In genomic region chr3:131106451-131107291, GRCm38 (mm10) we compare ENCODE assay signal across 8 mouse cellular contexts. TPM values are rescaled to one million over a fixed set of nuclear protein-coding genes. Genes with fewer than 3 reads are reported as not detected.
DNase-seq lines count a peak whose midpoint lies in the region; ATAC-seq lines count a peak whose summit lies in the region.

No protein-coding gene starts in this region.

- H3K9ac ChIP-seq in embryonic facial prominence, embryonic 12.5 days, result peak overlapping the region; percentile 56
- H3K9ac ChIP-seq in hindbrain, embryonic 16.5 days (ENCODE audit: low read depth, low read length), result no peak overlapping the region
- H3K9ac ChIP-seq in neural tube, embryonic 11.5 days (ENCODE audit: low read length), result peak overlapping the region; percentile 23

- H3K27ac ChIP-seq in embryonic facial prominence, embryonic 12.5 days, result peak overlapping the region; percentile 80
- peak overlapping the region; percentile 52 for H3K27ac ChIP-seq in hindbrain, embryonic 16.5 days (ENCODE audit: low read depth, low read length)
- no peak overlapping the region for H3K27ac ChIP-seq in neural tube, embryonic 11.5 days (ENCODE audit: low read depth, low read length)

- intact Hi-C loops in gastrocnemius, postnatal 36 days (cut with DNase I), result no loop called here

- WGBS in embryonic facial prominence, embryonic 12.5 days, result under 1% methylated on average over 42 of the region's 45 CpGs
- 1% methylated on average over 45 of the region's 45 CpGs for WGBS in hindbrain, embryonic 16.5 days
- WGBS in neural tube, embryonic 11.5 days, result under 1% methylated on average over 45 of the region's 45 CpGs

- peaks cover 45% of the 10 kb centered on the region for H3K27me3 ChIP-seq in embryonic facial prominence, embryonic 12.5 days
- H3K27me3 ChIP-seq in hindbrain, embryonic 16.5 days (replicated peaks; ENCODE audit: control insufficient read depth, insufficient read depth, low read length), result peaks cover 16% of the 10 kb centered on the region
- H3K27me3 ChIP-seq in neural tube, embryonic 11.5 days (ENCODE audit: control insufficient read depth, insufficient read depth, low read length), result peaks cover 32% of the 10 kb centered on the region

- H3K9me3 ChIP-seq in embryonic facial prominence, embryonic 12.5 days, result no peaks in the 10 kb centered on the region
- no peaks in the 10 kb centered on the region for H3K9me3 ChIP-seq in hindbrain, embryonic 16.5 days (ENCODE audit: control insufficient read depth, low read length)
- H3K9me3 ChIP-seq in neural tube, embryonic 11.5 days (ENCODE audit: control insufficient read depth, low read length), result no peaks in the 10 kb centered on the region

- ATAC-seq in embryonic facial prominence, embryonic 12.5 days (ENCODE audit: insufficient number of reproducible peaks, insufficient read depth, low FRiP score, low TSS enrichment), result peak; percentile 48; the same call in 1 of the 2 replicates
- no peak for ATAC-seq in hindbrain, embryonic 16.5 days
- 0 out of 2 replicates have a peak, but pooled peaks have one; percentile 8 for ATAC-seq in neural tube, embryonic 11.5 days (ENCODE audit: insufficient read depth, low FRiP score, low TSS enrichment)

- peak overlapping the region; percentile 39 for H3K4me3 ChIP-seq in embryonic facial prominence, embryonic 12.5 days
- peak overlapping the region; percentile 45 for H3K4me3 ChIP-seq in hindbrain, embryonic 16.5 days (ENCODE audit: low read length)
- peak overlapping the region; percentile 20 for H3K4me3 ChIP-seq in neural tube, embryonic 11.5 days (ENCODE audit: low read depth, low read length)

- no peaks in the 10 kb centered on the region for H3K36me3 ChIP-seq in embryonic facial prominence, embryonic 12.5 days
- no peaks in the 10 kb centered on the region for H3K36me3 ChIP-seq in hindbrain, embryonic 16.5 days (ENCODE audit: control insufficient read depth, insufficient read depth, low read length)
- no peaks in the 10 kb centered on the region for H3K36me3 ChIP-seq in neural tube, embryonic 11.5 days (ENCODE audit: control insufficient read depth, insufficient read depth, low read length)

- DNase-seq in gastrocnemius, postnatal 10 days, result peak; percentile 7
- no peak for DNase-seq in gastrocnemius, postnatal 36 days
- peak; percentile 48 for DNase-seq in CD4-positive helper T cell, adult 2 months (ENCODE audit: low read depth, low spot score)
- DNase-seq in neural tube, embryonic 11.5 days (ENCODE audit: low spot score), result peak; percentile 58
- no peak for DNase-seq in urinary bladder, postnatal 4 days (ENCODE audit: low spot score in 2 of 2)
- DNase-seq in urinary bladder, postnatal 10 days (ENCODE audit: low spot score), result no peak

- H3K4me1 ChIP-seq in embryonic facial prominence, embryonic 12.5 days, result peaks cover 32% of the 10 kb centered on the region
- H3K4me1 ChIP-seq in hindbrain, embryonic 16.5 days (ENCODE audit: control insufficient read depth, insufficient read depth, low read depth, low read length), result peaks cover 28% of the 10 kb centered on the region
- peaks cover 15% of the 10 kb centered on the region for H3K4me1 ChIP-seq in neural tube, embryonic 11.5 days (ENCODE audit: control insufficient read depth, insufficient read depth, low read length)

- H3K4me2 ChIP-seq in embryonic facial prominence, embryonic 12.5 days (replicated peaks), result peak overlapping the region; percentile 79
- H3K4me2 ChIP-seq in hindbrain, embryonic 16.5 days (ENCODE audit: low read length), result peak overlapping the region; percentile 74
- peak overlapping the region; percentile 61 for H3K4me2 ChIP-seq in neural tube, embryonic 11.5 days (ENCODE audit: low read depth)

RNA-seq across cellular contexts. Expression of gene Lef1, which starts 3.6 kb away (rescaled TPM):
- total RNA-seq in gastrocnemius, postnatal 10 days (2021), result 1 to 10 TPM in 1 of 2 experiments, under 1 TPM in 1; 0.28 to 1.1 TPM
- total RNA-seq in gastrocnemius, postnatal 36 days (2021), result 1 to 10 TPM in 1 of 2 experiments, under 1 TPM in 1; 0.32 to 1.1 TPM
- polyA plus RNA-seq in embryonic facial prominence, embryonic 12.5 days (2016; fragmentation: Nextera tagmentation; extraction: Ambion mirVana), result 107 TPM in 2 replicates
- polyA plus RNA-seq in hindbrain, embryonic 16.5 days (2015; fragmentation: Nextera tagmentation; extraction: Ambion mirVana), result 8.0 and 13.0 TPM in 2 replicates
- polyA plus RNA-seq in neural tube, embryonic 11.5 days (2014; fragmentation: Nextera tagmentation; extraction: Ambion mirVana), result 24.7 and 25.5 TPM in 2 replicates

Comparison
In these comparisons a context has a peak if more than half of its experiments do, and no peak if none do; other contexts are left out.
1. DNase-seq: peak in gastrocnemius, postnatal 10 days (single experiment), CD4-positive helper T cell, adult 2 months (single experiment) and neural tube, embryonic 11.5 days (single experiment); none in gastrocnemius, postnatal 36 days (0 of 2), urinary bladder, postnatal 4 days (0 of 2) and urinary bladder, postnatal 10 days (single experiment).
2. Peak in every context shown above with its lines, with median percentiles within 50 percentile points of each other: H3K4me2 ChIP-seq and H3K4me3 ChIP-seq.